Mouse (Mus musculus) urinary bladder, postnatal 10 days (tissue): Measurements from ENCODE around the gene Gm10031.

ENCODE experiments used
- DNase-seq: peaks from one replicate; pipeline ENCODE4 v3.0.0; 2022; ENCODE audit warnings: low spot score

Gene Gm10031

DNA sequence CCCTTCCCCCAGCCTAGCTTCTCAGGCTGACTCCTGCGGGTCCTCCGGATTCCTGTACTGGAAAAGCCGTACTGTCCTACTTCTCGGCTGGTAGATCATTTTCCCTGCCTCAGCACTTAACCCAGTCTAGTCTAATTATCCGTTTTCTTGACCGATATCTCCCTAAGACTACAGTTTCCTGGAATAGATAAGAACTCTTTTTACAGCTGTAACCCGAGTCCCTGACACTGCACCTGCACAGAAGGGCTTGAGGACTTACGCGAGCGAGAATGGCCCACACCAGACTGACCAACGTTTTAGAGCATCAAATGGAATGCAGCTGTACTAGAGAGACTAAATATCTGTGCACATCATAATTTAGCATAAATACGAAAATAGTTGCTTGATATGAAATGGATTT lies 20.2 kb downstream of the Gm10031 start:
- DNase-seq = no peak

DNA sequence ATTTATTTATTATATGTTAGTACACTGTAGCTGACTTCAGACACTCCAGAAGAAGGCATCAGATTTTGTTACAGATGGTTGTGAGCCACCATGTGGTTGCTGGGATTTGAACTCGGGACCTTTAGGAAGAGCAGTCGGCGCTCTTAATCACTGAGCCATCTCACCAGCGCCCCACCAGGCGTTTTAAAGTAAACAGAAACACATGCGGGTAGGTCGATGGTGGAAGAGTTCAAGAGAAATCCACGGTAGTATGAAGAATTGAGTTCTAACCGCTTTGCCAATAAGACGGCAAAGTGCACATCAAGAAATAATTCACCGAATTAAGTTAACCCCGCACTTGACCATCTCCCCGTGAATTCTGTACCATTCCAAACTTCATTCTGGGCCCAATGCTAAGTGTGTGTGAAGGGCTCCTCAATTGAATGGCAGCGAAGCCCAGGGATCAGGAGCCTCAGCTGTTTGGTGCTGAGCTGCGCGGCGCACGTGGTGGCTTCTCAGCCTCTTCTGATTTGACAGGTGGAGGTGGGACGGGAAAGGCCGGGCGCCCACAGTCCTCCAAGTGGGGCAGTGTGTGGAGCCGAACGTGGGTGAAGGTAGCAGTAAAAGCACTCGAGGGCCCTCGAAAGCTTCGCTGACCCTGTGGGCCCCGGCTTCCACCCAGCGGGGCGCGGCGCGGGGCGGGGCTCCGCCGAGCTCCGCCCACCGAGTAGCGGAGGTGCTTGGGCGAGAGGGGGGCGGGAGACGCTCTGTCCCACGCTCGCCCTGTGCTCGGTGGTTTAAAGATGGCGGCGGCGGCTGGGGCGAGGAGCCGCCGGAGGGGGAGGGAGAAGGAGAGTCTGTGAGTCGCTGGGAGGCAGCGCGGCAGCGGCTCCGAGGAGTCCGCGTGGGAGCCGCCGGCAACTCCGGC lies 34.5 kb downstream of the Gm10031 start, which contains the start of gene Abl2:
TSS of gene Abl2 (plus strand) at position 763 of the 907 bp plus-strand sequence.
- DNase-seq = peak; percentile 57

DNA sequence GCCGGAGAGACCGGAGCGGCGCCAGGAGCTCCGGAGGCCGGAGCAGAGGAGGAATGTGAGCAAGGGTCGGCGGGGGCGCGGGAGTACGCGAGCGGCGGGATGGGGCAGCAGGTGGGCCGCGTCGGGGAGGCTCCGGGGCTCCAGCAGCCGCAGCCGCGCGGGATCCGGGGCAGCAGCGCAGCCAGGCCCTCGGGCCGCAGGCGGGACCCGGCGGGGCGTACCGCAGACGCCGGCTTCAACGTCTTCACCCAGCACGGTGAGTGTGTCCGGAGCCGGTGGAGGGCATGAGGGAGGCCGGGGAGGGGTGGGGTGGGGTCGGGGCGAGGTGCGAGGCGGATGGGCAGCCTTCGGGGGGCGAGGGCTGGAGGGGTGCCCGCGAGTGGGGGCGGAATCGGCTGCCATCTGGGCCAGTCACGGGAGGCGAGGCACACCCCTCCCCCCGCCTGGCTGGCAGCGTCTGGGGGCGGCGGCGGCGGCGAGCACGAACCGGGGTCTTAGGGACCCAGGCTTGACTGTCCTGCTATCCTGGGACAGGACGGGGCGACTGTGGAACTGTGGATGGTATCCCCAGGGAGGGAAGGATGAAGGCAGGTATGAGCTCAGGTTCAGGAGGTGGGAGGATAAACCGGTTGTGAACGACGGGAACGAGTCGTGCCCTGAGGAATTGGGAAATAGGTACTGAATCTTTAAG lies 35.3 kb downstream of the Gm10031 start:
- no peak for DNase-seq

DNA sequence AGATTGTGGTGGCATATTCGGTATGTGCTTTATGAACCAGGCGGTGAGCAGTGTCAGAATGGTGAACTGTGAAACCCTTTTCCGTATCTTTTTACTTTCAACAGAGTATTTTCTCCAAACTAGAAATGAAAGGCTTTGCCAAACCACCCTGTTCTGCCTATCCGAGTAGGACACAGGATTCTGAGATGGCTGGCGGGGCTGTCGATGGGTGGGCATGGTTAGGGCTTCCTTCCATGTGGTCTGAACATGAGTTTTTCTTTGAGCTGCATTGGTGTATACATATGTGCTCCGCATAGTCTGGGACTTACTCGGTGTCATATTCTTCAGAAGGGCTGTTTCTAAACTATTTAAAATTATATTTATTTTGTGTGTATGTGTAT lies 35.8 kb downstream of the Gm10031 start:
- no peak for DNase-seq

DNA sequence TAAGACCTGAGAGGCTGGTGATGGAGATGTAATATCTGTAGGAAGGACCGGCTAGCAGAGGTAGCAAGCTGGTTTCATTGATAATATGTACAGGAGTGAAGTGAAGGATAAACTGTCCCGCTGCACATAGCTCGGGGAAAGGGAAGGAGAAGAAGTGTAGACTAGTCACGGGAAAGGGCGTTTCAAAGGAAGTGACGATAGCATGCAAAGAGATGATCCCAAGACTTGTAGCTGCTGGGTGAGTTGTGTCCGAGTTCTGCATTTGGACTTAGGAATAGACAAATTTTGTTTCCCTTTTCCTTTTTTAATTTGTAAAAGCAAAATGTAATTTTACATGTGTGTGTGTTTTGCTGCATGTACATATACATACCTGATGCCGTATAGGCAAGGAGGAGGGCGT lies 36.7 kb downstream of the Gm10031 start:
- DNase-seq = no peak

DNA sequence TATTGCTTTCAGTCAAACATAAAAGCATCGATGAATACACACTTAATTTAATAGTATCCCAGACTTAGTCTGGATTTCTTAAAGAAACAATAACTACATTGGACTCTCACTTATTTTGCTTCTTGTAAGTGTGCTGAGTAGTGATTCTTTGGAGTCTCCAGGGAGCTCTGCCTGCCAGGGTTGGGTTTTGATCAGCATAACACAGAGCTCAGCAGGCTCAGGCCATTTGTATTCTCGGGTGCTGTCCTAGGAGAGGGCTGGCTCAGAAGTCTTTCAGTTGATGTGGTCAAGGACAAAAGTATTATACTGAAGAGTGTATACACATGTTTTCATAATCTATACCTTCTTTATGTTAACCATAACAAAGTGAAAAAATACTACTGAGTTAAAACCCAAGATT lies 41.5 kb downstream of the Gm10031 start:
- no peak for DNase-seq

DNA sequence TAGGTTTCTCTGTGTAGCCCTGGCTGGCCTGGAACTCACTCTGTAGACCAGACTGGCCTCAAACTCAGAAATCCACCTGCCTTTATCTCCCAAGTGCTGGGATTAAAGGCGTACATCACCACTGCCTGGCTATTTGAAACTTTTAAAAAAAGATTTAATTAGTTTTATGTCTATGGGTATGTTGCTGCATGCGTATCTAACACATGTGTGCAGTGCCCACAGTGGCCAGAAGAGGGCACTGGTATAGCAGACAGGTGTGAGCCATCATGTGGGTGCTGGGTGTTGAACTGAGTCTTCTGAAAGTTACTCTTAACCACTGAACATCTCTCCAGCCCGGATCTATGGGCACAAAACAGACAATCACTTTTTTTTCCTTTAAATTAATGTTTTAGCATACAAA lies 42.3 kb downstream of the Gm10031 start:
- DNase-seq = no peak

DNA sequence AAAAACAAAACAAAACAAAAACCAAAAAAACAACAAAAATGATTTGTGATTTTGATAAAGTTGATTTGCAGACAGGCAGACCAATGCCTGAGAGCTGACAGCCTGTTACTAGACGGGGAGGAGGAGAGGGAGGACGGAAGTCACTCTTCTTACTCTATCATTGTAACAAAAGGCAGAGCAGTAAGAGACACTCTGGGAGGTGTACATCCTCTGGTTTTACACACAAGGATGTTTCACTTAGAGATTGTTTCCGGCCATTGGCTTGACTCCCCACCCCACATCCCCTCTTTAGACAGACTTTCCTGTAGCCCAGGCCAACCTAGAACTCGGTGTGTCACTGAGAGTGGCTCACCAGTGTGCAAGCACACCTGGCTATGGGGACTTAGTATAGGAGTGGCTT lies 45.8 kb downstream of the Gm10031 start:
- no peak for DNase-seq

DNA sequence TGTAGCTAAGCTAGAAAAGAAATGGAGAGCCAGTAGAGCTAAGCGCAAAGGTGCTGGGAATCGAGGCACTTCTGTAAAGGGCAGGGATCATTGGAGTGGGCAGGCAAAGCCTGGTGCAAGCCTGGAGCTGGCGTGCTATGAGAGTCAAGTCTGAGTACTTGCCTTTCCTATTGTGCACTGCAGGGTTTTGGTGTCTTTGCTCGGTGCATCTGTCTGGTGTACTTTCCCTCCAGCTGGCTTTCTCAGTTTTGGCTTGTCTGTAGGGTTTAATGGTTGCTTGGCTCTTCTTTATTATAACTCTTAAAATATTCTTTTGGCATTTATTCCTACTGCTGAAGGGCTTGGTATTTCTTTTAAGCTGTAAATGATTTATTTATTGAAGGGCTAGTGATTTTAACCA lies 49.1 kb downstream of the Gm10031 start:
- DNase-seq = no peak
